Mouse (Mus musculus) adrenal gland, postnatal 4 days (tissue): ENCODE results near the gene Cd151. TPM values are rescaled to one million over a fixed set of nuclear protein-coding genes. Genes with fewer than 3 reads are reported as not detected.

Experiments
- DNase-seq, 2 experiments: peaks; one replicate each; pipeline ENCODE4 v3.0.0; 2021 to 2022; ENCODE audit warnings: low spot score in 2 of 2, mixed read lengths in 2 of 2
- total RNA-seq, 2 experiments: library from RNA; stranded (reverse); gene quantifications; 2 replicates each; pipeline ENCODE4 v1.2.3; 2021

Cd151 gene
- total RNA-seq, 2 experiments from 2014 or later: 209 to 215 TPM

DNA sequence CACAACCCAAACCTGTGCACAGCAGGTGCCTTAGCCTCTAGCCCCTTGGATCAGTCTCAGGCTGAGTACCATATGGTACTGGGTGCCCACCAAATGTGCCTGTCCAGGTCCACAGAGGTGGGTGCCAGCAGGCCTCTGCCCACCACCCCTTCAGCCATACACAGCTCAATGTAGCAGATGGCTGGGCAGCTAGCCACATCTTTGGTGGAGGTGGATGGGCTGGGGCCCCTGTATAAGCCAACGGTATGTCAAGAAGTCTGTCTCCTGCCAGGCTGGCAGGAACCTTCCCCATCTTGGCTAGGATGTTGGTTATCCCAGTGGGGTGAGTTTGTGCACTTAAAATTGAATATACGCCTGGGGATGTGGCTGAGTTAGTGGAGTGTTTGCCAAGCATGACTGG, 18.4 kb downstream of the Cd151 start:
- DNase-seq: no peak

DNA sequence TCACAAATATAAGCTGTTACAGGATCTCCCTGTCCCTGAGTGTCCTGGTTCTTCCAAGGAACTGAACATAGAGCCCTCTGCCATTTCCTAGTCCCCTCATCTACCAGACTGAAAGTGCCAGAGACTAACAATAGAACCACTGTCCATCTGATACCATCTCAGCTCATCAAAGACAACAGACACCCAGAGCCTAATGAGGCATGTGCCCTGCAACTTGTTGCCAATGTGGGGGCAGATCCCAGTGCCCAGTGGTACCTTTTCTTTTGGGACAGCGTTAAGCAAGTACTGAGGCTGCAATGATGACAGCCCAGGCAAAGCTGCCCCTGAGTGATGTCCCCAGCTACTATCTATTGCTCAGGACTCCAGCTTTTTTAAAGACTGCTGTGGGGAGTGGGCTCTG, 19.0 kb downstream of the Cd151 start:
- DNase-seq: no peak

DNA sequence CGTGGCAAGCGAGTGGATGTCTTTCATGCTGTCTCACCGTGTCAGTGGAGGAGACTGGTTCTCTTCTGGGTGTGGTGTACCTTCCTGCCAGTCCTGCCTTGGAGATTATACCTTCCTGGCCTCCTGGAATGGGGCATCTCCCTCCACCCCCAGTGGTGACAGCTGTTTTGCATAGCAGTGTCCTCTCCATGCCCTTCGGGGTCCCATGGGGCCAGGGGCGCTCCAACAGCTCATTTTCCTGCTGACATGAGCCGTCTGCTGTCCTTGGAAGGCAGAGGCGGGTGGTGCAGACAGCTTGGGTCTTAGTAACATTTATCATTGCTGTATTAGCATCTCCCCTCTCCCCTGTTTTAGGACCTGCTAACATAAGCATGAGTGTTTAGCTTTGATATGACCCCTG, 19.9 kb downstream of the Cd151 start:
- DNase-seq: no peak

DNA sequence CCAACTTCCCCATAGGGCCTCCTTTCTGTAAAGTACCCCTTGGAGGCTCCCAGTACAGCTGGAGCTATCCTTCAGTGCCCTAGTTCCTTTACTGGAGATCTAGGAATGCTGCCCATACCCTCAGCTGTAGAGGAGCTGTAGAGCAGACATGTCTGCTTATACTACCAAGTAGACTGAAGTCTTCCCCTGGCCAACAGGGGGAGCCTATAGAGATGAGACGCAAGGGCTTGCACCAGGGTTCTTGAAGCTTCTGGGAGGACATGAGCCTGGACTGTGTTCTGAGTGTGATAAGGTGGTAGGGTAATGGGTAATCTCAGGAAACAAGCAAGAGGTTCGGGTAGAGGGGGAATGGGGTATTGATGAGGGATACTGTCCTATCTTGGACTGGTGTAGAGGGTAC, 24.0 kb downstream of the Cd151 start:
- no peak for DNase-seq

DNA sequence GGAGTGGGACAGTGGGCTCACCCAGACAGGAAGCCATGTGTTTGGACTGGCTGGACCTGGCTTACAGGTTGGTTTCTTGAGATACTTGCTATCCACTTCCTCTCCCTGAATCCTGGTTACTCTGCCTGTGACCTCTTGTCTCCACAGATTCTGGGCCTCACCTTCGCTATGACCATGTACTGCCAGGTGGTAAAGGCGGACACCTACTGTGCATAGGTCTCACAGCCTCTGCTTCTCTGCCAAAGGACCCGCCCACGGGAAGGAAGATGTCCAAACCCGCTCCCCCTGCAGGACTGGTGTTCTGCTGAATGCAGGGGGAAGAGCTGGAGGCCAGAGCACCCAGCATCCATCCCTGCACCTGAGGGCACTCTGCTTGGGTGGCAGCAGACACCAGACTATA, 25.5 kb downstream of the Cd151 start:
- no peak for DNase-seq

DNA sequence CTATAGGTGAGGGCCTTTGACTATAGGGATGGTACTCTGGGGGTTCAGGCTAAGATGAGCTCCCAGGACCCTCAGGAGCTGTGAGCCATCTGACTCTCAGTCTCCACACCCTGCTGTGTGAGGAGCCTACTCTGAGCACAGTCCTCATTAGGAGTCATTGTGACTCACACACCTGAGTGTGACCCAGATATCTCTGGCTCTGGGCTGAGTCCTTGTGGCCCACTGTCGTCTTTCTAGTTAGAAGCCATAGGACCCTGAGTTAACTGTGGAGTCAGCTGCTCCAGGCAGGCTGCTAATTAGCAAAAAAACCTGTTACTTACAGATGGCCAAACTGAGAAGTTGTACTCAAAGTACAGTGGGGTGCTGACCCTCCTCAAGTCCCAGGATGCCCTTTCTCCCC, 26.5 kb downstream of the Cd151 start:
- DNase-seq: no peak

DNA sequence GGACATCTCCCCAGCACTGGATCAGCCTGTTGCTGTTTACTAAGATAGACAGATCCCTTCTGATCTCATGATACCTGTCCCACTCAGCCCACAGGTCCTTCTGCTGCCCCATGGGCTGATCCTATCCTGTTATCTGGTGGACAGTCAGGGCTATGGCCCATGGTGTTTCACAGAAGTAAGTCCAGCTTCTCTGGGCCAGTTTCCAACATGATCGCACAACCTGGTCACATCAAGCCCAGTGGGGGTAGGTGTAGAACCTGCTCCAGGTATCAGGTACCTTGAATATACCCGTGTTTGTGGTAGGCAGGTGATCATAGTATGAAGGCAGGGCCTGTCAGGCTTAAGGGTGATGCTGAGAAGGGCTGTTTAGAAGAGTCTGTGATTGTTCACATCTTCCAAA, 28.2 kb downstream of the Cd151 start:
- DNase-seq: no peak

DNA sequence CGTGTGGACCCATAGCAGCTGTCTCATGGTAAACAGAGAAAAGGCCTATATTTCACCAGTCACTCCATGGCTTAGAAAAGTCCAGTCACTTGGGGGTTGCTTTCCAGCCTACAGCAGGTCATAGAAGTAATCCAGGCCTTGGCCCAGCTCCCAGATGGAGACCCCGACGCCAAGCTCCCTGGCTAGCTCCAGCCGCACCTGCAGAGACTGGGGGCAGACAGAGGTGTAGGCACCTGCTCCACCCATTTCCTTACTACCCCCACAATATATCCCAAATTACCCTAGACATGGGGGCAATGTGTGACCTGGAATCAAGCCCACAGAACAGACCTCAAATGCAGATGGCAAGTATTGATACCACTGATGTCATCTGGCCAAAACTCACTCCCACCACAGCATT, 28.7 kb downstream of the Cd151 start:
- no peak for DNase-seq

DNA sequence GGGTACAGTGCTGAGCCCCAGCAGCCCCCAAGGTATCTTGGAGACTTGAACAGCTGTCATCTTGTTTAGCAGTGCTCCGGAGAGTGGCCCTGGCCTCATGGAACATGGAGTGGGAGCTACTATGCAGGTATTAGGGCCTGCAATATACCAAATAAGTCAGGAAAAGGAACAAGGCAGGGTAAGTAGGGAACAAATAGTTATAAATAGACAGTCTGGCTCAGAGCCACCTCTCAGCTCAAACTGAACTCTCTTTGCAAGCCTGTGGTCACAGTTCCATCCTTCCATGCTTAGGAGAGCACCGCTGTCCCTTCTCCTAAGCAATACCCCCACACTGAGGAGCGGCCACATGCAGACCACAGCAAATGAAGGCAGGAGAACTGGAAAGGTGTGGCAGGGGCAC, 30.4 kb downstream of the Cd151 start:
- no peak for DNase-seq

DNA sequence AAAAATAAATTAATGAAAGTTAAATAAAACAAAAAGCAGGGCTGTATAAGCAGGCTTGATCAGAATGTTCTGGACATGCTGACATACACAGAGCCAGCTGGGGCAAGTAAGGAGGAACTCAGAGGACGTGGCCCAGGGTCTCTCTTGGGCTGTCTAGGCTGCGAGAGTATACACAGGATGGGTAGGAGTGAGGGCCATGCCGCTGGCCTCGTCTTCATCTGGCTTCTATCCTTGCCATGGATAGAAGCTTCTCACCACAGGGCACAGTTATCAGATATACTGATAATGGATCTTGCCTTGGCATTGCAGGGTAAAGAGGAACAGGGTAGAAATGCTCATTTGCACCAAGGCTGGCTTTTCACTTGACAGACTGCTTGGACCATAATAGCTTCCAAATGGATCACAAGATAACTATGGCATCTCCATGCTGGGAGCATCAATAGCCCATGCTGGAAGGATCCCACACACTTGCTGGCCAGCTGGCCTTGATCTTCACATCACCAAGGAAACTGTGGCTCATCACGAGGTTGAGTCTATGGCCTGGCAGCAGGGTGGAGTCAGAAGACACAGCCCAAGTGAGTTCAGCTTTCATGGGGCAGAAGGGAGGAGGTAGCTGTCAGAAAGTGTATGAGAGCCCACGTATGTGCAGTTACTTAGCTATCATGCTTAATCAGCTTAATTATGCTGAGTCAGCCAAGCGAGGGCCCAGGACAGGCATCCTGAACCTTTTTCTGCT, 34.8 kb downstream of the Cd151 start:
- DNase-seq: no peak

DNA sequence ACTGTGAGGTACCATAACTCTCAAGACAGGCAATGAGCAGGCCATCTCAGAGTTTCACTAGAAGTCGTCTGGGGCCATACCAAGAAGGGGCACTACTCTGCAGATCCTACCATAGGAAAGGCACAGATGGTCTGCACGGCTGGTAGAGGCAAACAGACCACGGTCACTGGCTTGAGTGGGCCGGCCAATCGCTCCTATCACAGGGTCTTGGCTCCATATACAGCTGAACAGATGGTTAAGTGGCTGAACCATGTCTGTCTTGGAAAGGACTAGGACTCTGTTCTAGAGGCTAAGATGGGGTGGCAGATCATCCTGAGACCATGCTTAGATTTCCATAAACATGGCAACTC, 35.3 kb downstream of the Cd151 start:
- no peak for DNase-seq

DNA sequence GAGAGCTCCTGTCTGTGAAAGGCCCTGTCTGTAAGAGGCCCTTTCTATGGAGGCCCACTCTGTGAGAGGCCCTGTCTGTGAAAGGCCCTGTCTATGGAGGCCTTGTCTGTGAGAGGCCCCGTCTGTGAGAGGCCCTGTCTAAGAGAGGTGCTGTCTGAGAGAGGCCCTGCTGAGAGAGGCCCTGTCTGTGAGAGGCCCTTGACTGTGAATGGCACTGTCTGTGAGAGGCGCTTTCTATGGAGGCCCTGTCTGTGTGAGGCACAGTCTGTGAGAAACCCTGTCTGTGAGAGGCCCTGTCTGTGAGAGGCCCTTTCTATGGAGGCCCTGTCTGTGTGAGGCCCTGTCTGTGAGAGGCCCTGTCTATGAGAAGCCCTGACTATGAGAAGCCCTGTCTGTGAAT, 39.1 kb downstream of the Cd151 start:
- DNase-seq: no peak

DNA sequence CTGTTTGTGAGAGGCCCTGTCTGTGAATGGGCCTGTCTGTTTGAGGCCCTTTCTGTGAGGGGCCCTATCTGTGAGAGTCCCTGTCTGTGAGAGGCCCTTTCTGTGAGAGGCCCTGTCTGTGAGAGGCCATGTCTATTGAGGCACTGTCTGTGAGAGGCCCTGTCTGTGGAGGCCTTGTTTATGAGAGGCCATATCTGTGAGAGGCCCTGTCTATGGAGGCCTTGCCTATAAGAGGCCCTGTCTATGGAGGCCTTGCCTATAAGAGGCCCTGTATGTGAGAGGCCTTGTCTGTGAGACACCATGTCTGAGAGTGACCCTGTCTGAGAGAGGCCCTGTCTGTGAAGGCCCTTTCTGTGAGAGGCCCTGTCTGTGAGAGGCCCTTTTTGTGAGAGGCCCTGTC, 41.0 kb downstream of the Cd151 start:
- DNase-seq: no peak

DNA sequence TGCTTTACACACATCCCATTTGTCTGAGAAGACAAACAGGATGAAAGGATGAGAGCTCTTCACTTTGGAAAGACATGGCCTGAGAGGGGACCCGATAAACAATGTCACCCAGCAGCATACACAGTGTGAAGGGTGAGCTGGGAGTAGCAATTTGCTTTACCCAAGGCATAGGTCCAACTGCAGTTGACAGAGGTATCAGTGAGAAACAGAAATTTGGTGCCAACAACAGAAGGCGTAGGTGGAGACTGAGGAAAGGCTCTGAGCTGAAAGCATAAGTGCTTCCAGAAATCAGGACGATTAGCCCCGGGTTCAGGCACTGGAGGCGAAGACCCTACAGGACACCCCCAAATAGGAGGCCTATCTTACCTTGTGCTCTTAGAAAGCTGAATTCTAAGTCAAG, 43.0 kb downstream of the Cd151 start:
- no peak for DNase-seq

DNA sequence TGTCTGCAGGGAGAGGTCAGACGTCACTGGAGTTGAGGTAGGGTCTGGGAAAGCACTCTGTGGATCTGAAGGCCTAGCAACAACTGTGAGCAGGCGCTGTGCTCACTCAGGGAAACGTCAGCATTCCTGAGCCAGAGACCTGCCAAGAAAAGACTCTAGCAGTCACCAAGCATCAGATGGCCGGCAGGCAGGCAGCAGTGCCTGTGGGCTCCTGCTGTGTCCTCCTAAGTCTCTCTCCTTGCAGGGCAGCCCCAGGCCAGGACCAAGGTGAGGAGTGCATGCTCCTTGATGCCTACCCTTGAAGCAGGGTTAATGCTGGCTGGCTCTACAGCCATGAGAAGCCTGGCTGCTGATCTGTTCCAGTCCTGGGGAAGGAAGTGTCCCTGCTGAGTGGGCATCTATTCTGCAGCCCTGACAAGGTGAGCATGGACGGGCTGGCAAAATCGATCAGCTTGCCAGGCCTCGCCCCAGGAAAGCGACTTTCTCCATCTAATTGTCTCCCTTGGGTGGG, 43.5 kb downstream of the Cd151 start:
- DNase-seq: no peak

DNA sequence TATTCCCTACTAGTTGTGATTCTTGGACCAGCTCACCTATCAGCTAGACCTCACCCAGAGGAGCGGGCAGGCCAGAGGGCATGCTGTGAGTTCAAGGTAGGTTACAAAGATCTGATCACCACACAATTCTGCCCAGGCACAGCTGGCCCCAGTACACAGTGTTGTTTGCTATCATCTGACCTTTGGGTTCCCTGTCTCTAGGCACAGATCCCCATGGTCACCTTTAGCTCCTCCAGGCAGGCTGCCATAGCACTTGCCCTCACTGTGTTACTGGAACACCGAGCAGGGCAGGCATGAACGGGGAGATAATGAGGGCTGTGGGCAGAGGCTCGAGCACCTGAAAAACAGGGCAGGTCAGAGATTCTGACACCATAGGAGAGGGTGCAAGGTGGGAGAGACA, 50.4 kb downstream of the Cd151 start:
- DNase-seq: no peak

DNA sequence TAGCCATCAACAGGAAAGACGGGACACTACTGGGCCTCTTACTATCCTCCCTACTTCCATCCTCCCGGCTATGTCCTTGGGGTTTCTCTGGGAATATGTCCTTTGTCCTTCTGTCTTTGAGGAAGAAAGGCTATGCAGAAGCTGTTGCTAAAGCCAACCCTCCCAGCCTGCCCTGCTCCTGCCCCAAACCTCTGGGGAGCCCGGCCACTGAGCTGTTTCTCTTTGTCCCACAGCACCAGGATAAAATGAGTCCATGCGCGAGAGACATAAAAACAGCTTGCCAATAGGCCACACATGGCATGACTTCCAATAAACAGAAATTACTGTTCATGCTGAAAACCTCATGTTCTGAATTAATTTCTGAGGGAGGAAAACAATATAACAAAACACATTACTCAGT, 51.1 kb downstream of the Cd151 start:
- no peak for DNase-seq

DNA sequence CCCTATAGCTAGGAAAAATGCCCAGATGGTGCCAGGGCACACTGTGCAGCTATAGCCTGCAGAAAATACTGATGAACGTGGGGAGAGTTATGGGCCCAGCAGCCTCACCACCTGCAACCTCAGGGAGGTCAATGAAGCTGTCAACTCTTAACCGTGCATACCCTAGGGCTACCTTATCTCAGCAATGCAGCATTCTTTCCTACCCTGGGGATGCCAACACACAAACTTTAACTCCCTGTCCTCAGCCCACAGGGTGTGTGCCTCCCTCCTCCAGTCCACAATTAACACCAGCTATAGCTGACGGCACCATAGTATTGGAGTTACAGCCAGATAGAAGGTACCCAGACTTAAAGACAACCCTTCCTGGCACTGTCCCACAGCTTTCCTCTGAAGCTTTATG, 51.7 kb downstream of the Cd151 start:
- DNase-seq: no peak

DNA sequence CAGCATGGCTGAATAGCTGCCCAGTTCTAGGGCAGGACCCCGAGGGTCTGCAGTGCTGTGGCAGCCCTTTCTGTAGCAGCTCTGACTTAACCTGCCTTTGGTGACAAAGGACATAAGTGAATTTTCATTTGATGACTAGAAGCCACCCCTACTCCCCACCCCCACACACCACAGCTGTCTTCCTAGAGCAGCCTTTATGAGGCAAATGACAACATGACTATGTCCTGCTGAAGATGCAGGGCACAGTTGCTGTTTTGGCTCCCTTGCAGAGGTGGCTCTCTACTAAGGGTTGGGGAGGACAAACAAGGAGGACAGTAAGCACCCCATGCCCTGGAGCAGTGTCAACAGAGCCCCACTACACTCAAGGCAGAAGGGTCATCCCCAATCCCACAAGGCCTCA, 52.6 kb downstream of the Cd151 start:
- no peak for DNase-seq
